Mouse (Mus musculus) CH12.LX (cell line): ENCODE results near the gene Etnk2.
A peak's percentile ranks its signal among the peaks of the same experiment; 100 is the strongest.

Experiments used
- BHLHE40 ChIP-seq: IDR thresholded peaks from 2 replicates; pipeline ENCODE4 v1.6.1; 2011; ENCODE audit warnings: mild to moderate bottlenecking, low read depth, low read length, improper control_type of control experiment
- CTCF ChIP-seq, 2 experiments: IDR thresholded peaks in 1 of 2; conservative IDR thresholded peaks in 1 of 2; 2 replicates each; pipeline ENCODE4 v1.5.1; 2011 to 2012; ENCODE audit warnings: low read depth in 2 of 2, low read length in 2 of 2, improper control_type of control experiment in 1 of 2, inconsistent platforms in 1 of 2, mild to moderate bottlenecking in 1 of 2, moderate library complexity in 1 of 2
- MYC ChIP-seq: IDR thresholded peaks from 2 replicates; pipeline ENCODE4 v1.6.1; 2011; ENCODE audit warnings: low read depth, mild to moderate bottlenecking, improper control_type of control experiment, low read length
- TCF12 ChIP-seq: IDR thresholded peaks from 2 replicates; pipeline ENCODE4 v1.6.1; 2014; ENCODE audit warnings: low read depth, mild to moderate bottlenecking, inconsistent platforms, low read length, improper control_type of control experiment

DNA sequence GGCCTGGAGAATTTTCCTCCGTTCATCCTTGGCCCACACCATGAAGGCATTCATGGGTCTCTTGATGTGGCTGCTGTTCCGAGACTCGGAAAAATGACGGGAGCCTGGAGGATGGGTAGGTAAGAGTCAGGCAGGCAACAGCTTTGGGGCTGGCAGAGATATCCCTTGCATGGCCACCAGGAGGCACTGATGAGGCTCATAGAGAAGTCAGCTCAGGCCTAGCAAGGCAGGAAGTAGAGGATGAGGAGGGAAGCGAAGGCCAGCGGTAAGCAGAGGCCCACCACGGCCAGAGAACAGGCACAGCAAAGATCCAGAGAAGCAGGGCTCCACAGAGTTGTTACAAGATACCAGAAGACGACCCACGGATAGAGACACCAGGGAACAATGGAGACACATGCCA is 22.1 kb downstream of the Etnk2 start:
- no peak for TF ChIP-seq TCF12
- no peak for TF ChIP-seq MYC
- TF ChIP-seq CTCF (conservative IDR thresholded peaks at IDR 0.05 in 1 of 2, IDR thresholded peaks at IDR 0.05 in 1 of 2; ENCODE audit: low read depth in 2 of 2, low read length in 2 of 2), result peak; percentile 76 to 92
- TF ChIP-seq BHLHE40, result no peak
